Mouse (Mus musculus): ENCODE measurements around the gene Gm43064. TPM values are rescaled to one million over a fixed set of nuclear protein-coding genes. Genes with fewer than 3 reads are reported as not detected.
"Not testable (repeated sequence)": the region's sequence is repeated elsewhere in the genome, so short reads cannot be mapped to it uniquely, and the experiment has no call there.

Gm43064 gene
- polyA plus RNA-seq, 1 experiment from 2014 or later, result 0.67 TPM

- no peak overlapping the region for H3K4me3 ChIP-seq (replicated peaks)
- H3K36me3 ChIP-seq, result no peaks in the 10 kb centered on the region
- no peaks in the 10 kb centered on the region for H3K9me3 ChIP-seq (replicated peaks)
- no peaks in the 10 kb centered on the region for H3K27me3 ChIP-seq
- no peak overlapping the region for H3K9ac ChIP-seq
- H3K4me2 ChIP-seq, result no peak overlapping the region
- H3K27ac ChIP-seq, result no peak overlapping the region
- no peak for DNase-seq
- ATAC-seq (ENCODE audit: low read depth), result no peak
- H3K4me1 ChIP-seq (replicated peaks), result peaks cover 25% of the 10 kb centered on the region
- WGBS (ENCODE audit: insufficient replicate concordance), result 71% methylated on average over 6 of the region's 6 CpGs
Observed at GRCm38 (mm10) chr3:103835272-103835950, 26.0 kb downstream of the Gm43064 start.

GRCm38 (mm10) chr3:103835951-103836310, 26.6 kb downstream of the Gm43064 start:
- Histone ChIP-seq H3K4me1 (replicated peaks) (peaks cover 24% of the 10 kb centered on the region), H3K9me3 (replicated peaks) (no peaks in the 10 kb centered on the region), H3K36me3 (no peaks in the 10 kb centered on the region), H3K9ac (no peak overlapping the region), H3K27ac (no peak overlapping the region), H3K4me3 (replicated peaks) (no peak overlapping the region), H3K27me3 (no peaks in the 10 kb centered on the region), H3K4me2 (no peak overlapping the region)
- 72% methylated on average over 10 of the region's 10 CpGs for WGBS (ENCODE audit: insufficient replicate concordance)
- DNase-seq, result no peak
- no peak for ATAC-seq (ENCODE audit: low read depth)

- no peak overlapping the region for H3K27ac ChIP-seq
- no peaks in the 10 kb centered on the region for H3K9me3 ChIP-seq (replicated peaks)
- no peak overlapping the region for H3K4me2 ChIP-seq
- H3K4me1 ChIP-seq (replicated peaks), result peaks cover 19% of the 10 kb centered on the region
- WGBS (ENCODE audit: insufficient replicate concordance), result 84% methylated on average over 5 of the region's 5 CpGs
- no peak overlapping the region for H3K4me3 ChIP-seq (replicated peaks)
- no peak overlapping the region for H3K9ac ChIP-seq
- DNase-seq (no peak), ATAC-seq (ENCODE audit: low read depth) (no peak)
- no peaks in the 10 kb centered on the region for H3K27me3 ChIP-seq
- H3K36me3 ChIP-seq, result no peaks in the 10 kb centered on the region
Observed at GRCm38 (mm10) chr3:103836453-103836852, 27.1 kb downstream of the Gm43064 start.

- Histone ChIP-seq H3K9ac (no peak overlapping the region), H3K4me2 (no peak overlapping the region), H3K27ac (no peak overlapping the region), H3K4me3 (replicated peaks) (no peak overlapping the region), H3K4me1 (replicated peaks) (no peaks in the 10 kb centered on the region), H3K36me3 (no peaks in the 10 kb centered on the region), H3K27me3 (no peaks in the 10 kb centered on the region), H3K9me3 (replicated peaks) (no peaks in the 10 kb centered on the region)
- DNase-seq (no peak), ATAC-seq (ENCODE audit: low read depth) (no peak)
- 83% methylated on average over 6 of the region's 6 CpGs for WGBS (ENCODE audit: insufficient replicate concordance)
Observed at GRCm38 (mm10) chr3:103839711-103840110, 30.3 kb downstream of the Gm43064 start.

GRCm38 (mm10) chr3:103840195-103840594, 30.8 kb downstream of the Gm43064 start:
- not testable (repeated sequence) for H3K27me3 ChIP-seq; H3K9me3 ChIP-seq (replicated peaks); H3K4me2 ChIP-seq; H3K9ac ChIP-seq; H3K4me3 ChIP-seq (replicated peaks); H3K4me1 ChIP-seq (replicated peaks); ATAC-seq (ENCODE audit: low read depth); DNase-seq; H3K27ac ChIP-seq; H3K36me3 ChIP-seq
- 79% methylated on average over 3 of the region's 3 CpGs for whole genome bisulfite sequencing (ENCODE audit: insufficient replicate concordance)

- not testable (repeated sequence) for DNase-seq; H3K27me3 ChIP-seq; ATAC-seq (ENCODE audit: low read depth); H3K27ac ChIP-seq; H3K9me3 ChIP-seq (replicated peaks); H3K4me2 ChIP-seq; H3K4me3 ChIP-seq (replicated peaks); H3K36me3 ChIP-seq; H3K4me1 ChIP-seq (replicated peaks); H3K9ac ChIP-seq
- 57% methylated on average over 7 of the region's 7 CpGs for WGBS (ENCODE audit: insufficient replicate concordance)
Observed at GRCm38 (mm10) chr3:103840946-103841345, 31.6 kb downstream of the Gm43064 start.

- Histone ChIP-seq H3K9ac (no peak overlapping the region), H3K36me3 (no peaks in the 10 kb centered on the region), H3K4me2 (no peak overlapping the region), H3K27ac (no peak overlapping the region), H3K4me3 (replicated peaks) (no peak overlapping the region), H3K27me3 (no peaks in the 10 kb centered on the region), H3K9me3 (replicated peaks) (no peaks in the 10 kb centered on the region), H3K4me1 (replicated peaks) (no peaks in the 10 kb centered on the region; the same call in 1 of the 2 replicates)
- ATAC-seq (ENCODE audit: low read depth) (no peak), DNase-seq (no peak)
- WGBS (ENCODE audit: insufficient replicate concordance), result 57% methylated on average over 9 of the region's 9 CpGs
Observed at GRCm38 (mm10) chr3:103850644-103851363, 41.4 kb downstream of the Gm43064 start.

- H3K27ac ChIP-seq, result no peak overlapping the region
- H3K4me1 ChIP-seq (replicated peaks), result no peaks in the 10 kb centered on the region; the same call in 1 of the 2 replicates
- H3K36me3 ChIP-seq, result no peaks in the 10 kb centered on the region
- H3K9ac ChIP-seq, result no peak overlapping the region
- no peak overlapping the region for H3K4me3 ChIP-seq (replicated peaks)
- no peaks in the 10 kb centered on the region for H3K9me3 ChIP-seq (replicated peaks)
- DNase-seq (no peak), ATAC-seq (ENCODE audit: low read depth) (no peak)
- 80% methylated on average over 6 of the region's 6 CpGs for WGBS (ENCODE audit: insufficient replicate concordance)
- no peaks in the 10 kb centered on the region for H3K27me3 ChIP-seq
- H3K4me2 ChIP-seq, result no peak overlapping the region
Observed at GRCm38 (mm10) chr3:103851481-103851880, 42.1 kb downstream of the Gm43064 start.

GRCm38 (mm10) chr3:103851882-103852281, 42.5 kb downstream of the Gm43064 start:
- no peak overlapping the region for H3K27ac ChIP-seq
- no peak overlapping the region for H3K4me2 ChIP-seq
- no peak overlapping the region for H3K4me3 ChIP-seq (replicated peaks)
- H3K9me3 ChIP-seq (replicated peaks), result no peaks in the 10 kb centered on the region
- no peak overlapping the region for H3K9ac ChIP-seq
- H3K4me1 ChIP-seq (replicated peaks), result no peaks in the 10 kb centered on the region; the same call in 1 of the 2 replicates
- H3K36me3 ChIP-seq, result no peaks in the 10 kb centered on the region
- no peaks in the 10 kb centered on the region for H3K27me3 ChIP-seq
- ATAC-seq (ENCODE audit: low read depth) (no peak), DNase-seq (no peak)
- 76% methylated on average over 8 of the region's 8 CpGs for WGBS (ENCODE audit: insufficient replicate concordance)

- H3K4me1 ChIP-seq (replicated peaks), result peaks cover 4% of the 10 kb centered on the region; the same call in 1 of the 2 replicates
- no peak overlapping the region for H3K4me3 ChIP-seq (replicated peaks)
- DNase-seq, result no peak
- H3K9me3 ChIP-seq (replicated peaks), result no peaks in the 10 kb centered on the region
- no peak overlapping the region for H3K27ac ChIP-seq
- 57% methylated on average over 3 of the region's 3 CpGs for WGBS (ENCODE audit: insufficient replicate concordance)
- no peak for ATAC-seq (ENCODE audit: low read depth)
- H3K27me3 ChIP-seq, result no peaks in the 10 kb centered on the region
- H3K9ac ChIP-seq, result no peak overlapping the region
- no peak overlapping the region for H3K4me2 ChIP-seq
- H3K36me3 ChIP-seq, result no peaks in the 10 kb centered on the region
Observed at GRCm38 (mm10) chr3:103852565-103853299, 43.4 kb downstream of the Gm43064 start.

GRCm38 (mm10) chr3:103853804-103854203, 44.4 kb downstream of the Gm43064 start:
- ATAC-seq (ENCODE audit: low read depth), result no peak
- Histone ChIP-seq H3K9ac (no peak overlapping the region), H3K4me1 (replicated peaks) (peaks cover 4% of the 10 kb centered on the region; the same call in 1 of the 2 replicates), H3K9me3 (replicated peaks) (no peaks in the 10 kb centered on the region), H3K27ac (no peak overlapping the region), H3K27me3 (no peaks in the 10 kb centered on the region), H3K4me2 (no peak overlapping the region), H3K4me3 (replicated peaks) (no peak overlapping the region), H3K36me3 (no peaks in the 10 kb centered on the region)
- WGBS (ENCODE audit: insufficient replicate concordance), result 73% methylated on average over 8 of the region's 8 CpGs
- no peak for DNase-seq
